Mouse (Mus musculus): ENCODE measurements around the gene Emc9. TPM values are rescaled to one million over a fixed set of nuclear protein-coding genes. Genes with fewer than 3 reads are reported as not detected.
A peak's percentile ranks its signal among the peaks of the same experiment; 100 is the strongest.

Emc9 gene
- polyA plus RNA-seq, 1 experiment from 2014 or later = 2.1 TPM

- H3K9ac ChIP-seq = peak overlapping the region; percentile 53
- peak overlapping the region; percentile 62 for H3K4me2 ChIP-seq
- H3K36me3 ChIP-seq (ENCODE audit: insufficient read depth) = peaks cover 67% of the 10 kb centered on the region
- 0 out of 2 replicates have a peak, but pooled peaks cover 4% of the 10 kb centered on the region for H3K4me1 ChIP-seq (ENCODE audit: insufficient read depth)
- ATAC-seq (ENCODE audit: insufficient read depth) (peak; percentile 92), DNase-seq (peak; percentile 94)
- H3K9me3 ChIP-seq (ENCODE audit: low read depth, low read length) = no peaks in the 10 kb centered on the region
- peak overlapping the region; percentile 32 for H3K4me3 ChIP-seq (ENCODE audit: low read depth, low read length)
- WGBS = 15% methylated on average over 19 of the region's 19 CpGs
- peak overlapping the region; percentile 77 for H3K27ac ChIP-seq (ENCODE audit: low read depth)
- peak; percentile 93 for TF ChIP-seq CTCF (IDR thresholded peaks at IDR 0.05; ENCODE audit: low read depth)
- H3K27me3 ChIP-seq (ENCODE audit: insufficient read depth, low read length) = no peaks in the 10 kb centered on the region
These were observed 18.8 kb upstream of the Emc9 start for GRCm38 (mm10) chr14:55603633-55604576.

- Histone ChIP-seq H3K9ac (peak within 1 kb of the TSS; percentile 53), H3K27me3 (ENCODE audit: insufficient read depth, low read length) (no peaks in the 10 kb centered on the region), H3K36me3 (ENCODE audit: insufficient read depth) (peaks cover 68% of the 10 kb centered on the region), H3K9me3 (ENCODE audit: low read depth, low read length) (no peaks in the 10 kb centered on the region), H3K4me2 (peak within 1 kb of the TSS; percentile 62), H3K4me3 (ENCODE audit: low read depth, low read length) (peak within 1 kb of the TSS; percentile 32), H3K27ac (ENCODE audit: low read depth) (peak within 1 kb of the TSS; percentile 77), H3K4me1 (ENCODE audit: insufficient read depth) (0 out of 2 replicates have a peak, but pooled peaks cover 4% of the 10 kb centered on the region)
- TF ChIP-seq CTCF (IDR thresholded peaks at IDR 0.05; ENCODE audit: low read depth) = no peak
- 84% methylated on average over 7 of the region's 7 CpGs for WGBS
- ATAC-seq (ENCODE audit: insufficient read depth) = no peak
- no peak for DNase-seq
These were observed 18.1 kb upstream of the Emc9 start, which contains the start of gene Irf9 for GRCm38 (mm10) chr14:55603271-55603632. Irf9 (plus strand) TSS chr14:55603571.

- Histone ChIP-seq H3K27ac (ENCODE audit: low read depth) (no peak overlapping the region), H3K9me3 (ENCODE audit: low read depth, low read length) (no peaks in the 10 kb centered on the region), H3K4me1 (ENCODE audit: insufficient read depth) (no peaks in the 10 kb centered on the region), H3K9ac (no peak overlapping the region), H3K36me3 (ENCODE audit: insufficient read depth) (peaks cover 79% of the 10 kb centered on the region), H3K4me3 (ENCODE audit: low read depth, low read length) (no peak overlapping the region), H3K27me3 (ENCODE audit: insufficient read depth, low read length) (no peaks in the 10 kb centered on the region), H3K4me2 (no peak overlapping the region)
- no peak for ATAC-seq (ENCODE audit: insufficient read depth)
- DNase-seq = no peak
- no peak for TF ChIP-seq CTCF (IDR thresholded peaks at IDR 0.05; ENCODE audit: low read depth)
- WGBS = 92% methylated on average over 21 of the region's 21 CpGs
These were observed 13.7 kb upstream of the Emc9 start for GRCm38 (mm10) chr14:55598521-55599390.

GRCm38 (mm10) chr14:55596036-55596690, 11.1 kb upstream of the Emc9 start:
- Histone ChIP-seq H3K4me1 (ENCODE audit: insufficient read depth) (peaks cover 6% of the 10 kb centered on the region; the same call in 1 of the 2 replicates), H3K27me3 (ENCODE audit: insufficient read depth, low read length) (no peaks in the 10 kb centered on the region), H3K4me2 (no peak overlapping the region), H3K9ac (no peak overlapping the region), H3K36me3 (ENCODE audit: insufficient read depth) (peaks cover 64% of the 10 kb centered on the region), H3K27ac (ENCODE audit: low read depth) (no peak overlapping the region), H3K9me3 (ENCODE audit: low read depth, low read length) (no peaks in the 10 kb centered on the region), H3K4me3 (ENCODE audit: low read depth, low read length) (no peak overlapping the region)
- no peak for TF ChIP-seq CTCF (IDR thresholded peaks at IDR 0.05; ENCODE audit: low read depth)
- peak; percentile 27 for DNase-seq
- WGBS = 80% methylated on average over 13 of the region's 13 CpGs
- ATAC-seq (ENCODE audit: insufficient read depth) = no peak

GRCm38 (mm10) chr14:55592226-55592625, 7.1 kb upstream of the Emc9 start:
- Histone ChIP-seq H3K27ac (ENCODE audit: low read depth) (peak overlapping the region; percentile 94; the same call in 1 of the 2 replicates), H3K36me3 (ENCODE audit: insufficient read depth) (peaks cover 42% of the 10 kb centered on the region)

GRCm38 (mm10) chr14:55591331-55591891, 6.3 kb upstream of the Emc9 start, which contains the start of gene Rnf31:
Rnf31 (plus strand) TSS chr14:55591708.
- Histone ChIP-seq H3K9ac (peak within 1 kb of the TSS; percentile 79), H3K4me2 (peak within 1 kb of the TSS; percentile 94), H3K36me3 (ENCODE audit: insufficient read depth) (peaks cover 40% of the 10 kb centered on the region), H3K4me1 (ENCODE audit: insufficient read depth) (peaks cover 6% of the 10 kb centered on the region; the same call in 1 of the 2 replicates), H3K27me3 (ENCODE audit: insufficient read depth, low read length) (no peaks in the 10 kb centered on the region), H3K27ac (ENCODE audit: low read depth) (peak within 1 kb of the TSS; percentile 94), H3K4me3 (ENCODE audit: low read depth, low read length) (peak within 1 kb of the TSS; percentile 88), H3K9me3 (ENCODE audit: low read depth, low read length) (no peaks in the 10 kb centered on the region)
- DNase-seq (peak; percentile 96), ATAC-seq (ENCODE audit: insufficient read depth) (peak; percentile 93)
- no peak for TF ChIP-seq CTCF (IDR thresholded peaks at IDR 0.05; ENCODE audit: low read depth)
- WGBS = under 1% methylated on average over 31 of the region's 33 CpGs

More at GRCm38 (mm10) chr14:55592226-55592625, 7.1 kb upstream of the Emc9 start:
- WGBS = 2% methylated on average over 16 of the region's 16 CpGs
- peak overlapping the region; percentile 94 for H3K4me2 ChIP-seq
- no peaks in the 10 kb centered on the region for H3K27me3 ChIP-seq (ENCODE audit: insufficient read depth, low read length)
- peak overlapping the region; percentile 88 for H3K4me3 ChIP-seq (ENCODE audit: low read depth, low read length)
- H3K4me1 ChIP-seq (ENCODE audit: insufficient read depth) = peaks cover 6% of the 10 kb centered on the region; the same call in 1 of the 2 replicates
- DNase-seq = peak; percentile 17
- ATAC-seq (ENCODE audit: insufficient read depth) = no peak
- H3K9me3 ChIP-seq (ENCODE audit: low read depth, low read length) = no peaks in the 10 kb centered on the region
- TF ChIP-seq CTCF (IDR thresholded peaks at IDR 0.05; ENCODE audit: low read depth) = no peak
- H3K9ac ChIP-seq = peak overlapping the region; percentile 79

All from lung, embryonic 14.5 days (tissue).